Mouse (Mus musculus) erythroblast, adult 5-6 weeks (primary cell): Measurements from ENCODE around the gene Fbxo28. TPM values are rescaled to one million over a fixed set of nuclear protein-coding genes. Genes with fewer than 3 reads are reported as not detected.
"Not testable (repeated sequence)": the region's sequence is repeated elsewhere in the genome, so short reads cannot be mapped to it uniquely, and the experiment has no call there.

ENCODE experiments used
- ATAC-seq: replicated peaks from 2 replicates; pipeline ENCODE4 v1.8.0; 2016; ENCODE audit warnings: moderate number of reproducible peaks, mild to moderate bottlenecking, moderate TSS enrichment, inconsistent platforms; ENCODE audit not compliant: poor library complexity, low FRiP score, severe bottlenecking
- total RNA-seq, 2 experiments: library from RNA; stranded (forward) in 1 of 2; stranded (reverse) in 1 of 2; fragments of 150-400 nt in 1 of 2; fragments of 200-764, 138-1000 nt in 1 of 2; gene quantifications; 2 replicates each; pipeline versions ENCODE4 v1.2.3 to v1.2.4; 2015 to 2017; ENCODE audit warnings: low replicate concordance in 2 of 2

Fbxo28 gene
- total RNA-seq, 2 experiments from 2014 or later = 5.0 to 6.3 TPM

- ATAC-seq = no peak
Measured at GRCm38 (mm10) chr1:182296141-182296540, 45.3 kb downstream of the Fbxo28 start.

DNA sequence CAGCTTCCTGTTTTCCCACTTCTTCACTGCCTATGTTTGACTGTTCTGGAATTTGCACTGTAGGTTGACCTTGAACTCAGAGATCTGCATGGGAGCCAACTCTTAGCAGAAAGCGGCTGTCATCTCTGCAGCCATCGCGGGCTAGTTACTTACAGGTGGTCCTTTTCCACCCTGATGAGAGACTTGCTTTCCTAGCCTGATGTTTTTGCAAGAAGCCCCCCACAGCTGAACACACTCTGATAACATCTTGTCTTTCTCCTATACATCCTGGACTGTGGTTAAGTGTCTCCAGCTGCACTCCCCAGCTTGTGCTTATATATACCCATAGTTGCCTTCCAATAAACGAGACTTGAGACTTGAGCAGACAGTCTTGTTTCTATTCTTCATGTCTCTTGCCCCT is 49.1 kb downstream of the Fbxo28 start:
- no peak for ATAC-seq

DNA sequence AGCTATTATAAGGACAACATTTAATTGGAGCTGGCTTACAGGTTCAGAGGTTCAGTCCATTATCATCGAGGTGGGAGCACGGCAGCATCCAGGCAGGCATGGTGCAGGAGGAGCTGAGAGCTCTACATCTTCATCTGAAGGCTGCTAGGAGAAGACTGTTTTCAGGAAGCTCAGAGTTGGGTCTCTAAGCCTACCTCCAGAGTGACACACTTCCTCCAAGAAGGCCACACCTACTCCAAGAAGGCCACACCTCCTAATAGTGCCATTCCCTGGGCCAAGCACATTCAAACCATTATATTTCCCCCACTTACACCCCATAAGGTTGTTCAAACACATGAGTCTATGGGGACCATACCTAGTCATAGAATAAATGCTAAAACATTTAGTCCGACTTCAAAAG is 50.7 kb downstream of the Fbxo28 start:
- ATAC-seq = not testable (repeated sequence)

GRCm38 (mm10) chr1:182289781-182290180 is 51.6 kb downstream of the Fbxo28 start:
- ATAC-seq = no peak

GRCm38 (mm10) chr1:182288601-182289000 is 52.8 kb downstream of the Fbxo28 start:
- no peak for ATAC-seq

DNA sequence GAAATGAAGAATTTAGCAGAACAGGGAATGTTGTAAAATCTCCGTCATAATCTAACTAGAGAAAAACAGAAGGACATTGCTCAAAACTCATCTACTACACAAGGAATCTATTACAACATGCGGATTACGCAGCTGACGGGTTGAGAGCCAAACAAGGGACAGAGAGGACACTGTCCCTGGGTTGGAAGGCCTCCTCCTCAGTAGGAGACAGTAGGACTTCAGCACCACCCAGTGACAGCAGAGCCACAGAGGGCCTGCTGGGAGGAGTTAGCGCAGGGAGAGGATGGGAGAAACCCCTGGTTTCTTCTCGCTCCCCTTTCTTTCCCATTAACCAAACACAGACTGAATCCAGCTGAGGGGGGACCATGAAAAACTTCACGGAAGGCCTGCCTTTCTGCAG is 53.6 kb downstream of the Fbxo28 start:
- no peak for ATAC-seq

- no peak for ATAC-seq
Measured at GRCm38 (mm10) chr1:182284795-182285194, 56.6 kb downstream of the Fbxo28 start.

DNA sequence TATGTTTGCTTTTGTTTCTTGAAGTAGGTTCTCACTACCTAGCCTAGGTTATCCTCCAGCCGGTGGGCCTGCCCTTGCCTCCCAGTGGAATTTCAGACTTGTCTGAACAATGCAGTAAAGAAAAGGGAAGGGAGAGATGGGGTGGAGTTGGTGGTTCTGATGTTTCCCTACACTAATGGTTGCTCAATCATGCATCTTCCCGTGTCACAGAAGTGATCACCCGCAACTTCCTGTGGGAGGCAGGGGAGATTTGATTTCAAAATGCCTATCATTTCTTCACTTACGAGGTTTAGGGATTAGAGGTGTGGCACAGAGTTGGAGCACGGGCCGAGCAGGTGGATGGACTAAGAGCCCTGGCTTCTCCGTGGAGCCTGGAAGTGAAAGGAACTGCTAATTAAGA is 58.2 kb downstream of the Fbxo28 start:
- ATAC-seq = no peak

- peak; percentile 91 for ATAC-seq
Measured at GRCm38 (mm10) chr1:182282091-182283075, 59.0 kb downstream of the Fbxo28 start, which contains the start of gene Degs1. Gene Degs1 (minus strand): TSS chr1:182282804.

DNA sequence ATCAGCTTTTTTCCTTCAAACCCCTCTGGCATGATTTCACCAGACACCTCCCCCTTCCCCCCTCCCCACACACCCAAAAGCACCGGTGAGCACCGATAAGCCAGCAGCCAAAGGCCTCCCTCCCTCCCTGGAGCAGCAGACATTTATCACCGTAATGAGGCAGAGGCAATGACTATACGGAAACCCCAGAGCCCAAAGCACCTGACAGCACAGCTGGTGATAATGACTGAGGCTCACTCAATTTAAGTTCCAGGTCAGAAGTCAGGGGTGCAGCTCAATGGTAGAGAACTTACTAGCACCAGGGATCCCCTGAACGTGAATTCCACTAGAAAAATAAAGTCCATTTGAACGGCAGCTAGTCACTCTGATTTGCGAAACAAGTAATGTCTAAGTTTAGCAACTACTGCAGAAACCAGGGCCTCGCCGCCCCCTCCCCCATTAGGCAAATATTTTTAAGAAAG is 60.1 kb downstream of the Fbxo28 start:
- peak; percentile 83 for ATAC-seq

GRCm38 (mm10) chr1:182280577-182280976 is 60.9 kb downstream of the Fbxo28 start:
- no peak for ATAC-seq

DNA sequence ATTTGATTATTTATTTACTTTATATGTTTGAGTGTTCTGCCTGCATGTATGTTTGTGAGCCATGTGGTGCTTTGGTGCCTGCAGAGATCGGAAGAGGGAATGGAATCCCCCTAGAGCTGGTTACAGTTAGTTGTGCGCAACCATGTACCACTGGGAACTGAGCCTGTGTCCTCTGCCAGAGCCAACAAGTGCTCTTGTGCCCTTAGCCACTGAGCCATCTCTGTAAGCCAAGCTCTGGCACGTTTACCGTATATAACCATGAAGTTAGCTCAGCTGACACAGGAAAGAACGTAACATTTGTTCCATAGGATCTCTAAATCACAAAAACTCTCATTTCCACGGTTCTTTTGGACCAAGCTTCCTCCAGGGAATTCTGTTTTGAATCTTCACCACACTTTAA is 61.4 kb downstream of the Fbxo28 start:
- ATAC-seq = no peak

DNA sequence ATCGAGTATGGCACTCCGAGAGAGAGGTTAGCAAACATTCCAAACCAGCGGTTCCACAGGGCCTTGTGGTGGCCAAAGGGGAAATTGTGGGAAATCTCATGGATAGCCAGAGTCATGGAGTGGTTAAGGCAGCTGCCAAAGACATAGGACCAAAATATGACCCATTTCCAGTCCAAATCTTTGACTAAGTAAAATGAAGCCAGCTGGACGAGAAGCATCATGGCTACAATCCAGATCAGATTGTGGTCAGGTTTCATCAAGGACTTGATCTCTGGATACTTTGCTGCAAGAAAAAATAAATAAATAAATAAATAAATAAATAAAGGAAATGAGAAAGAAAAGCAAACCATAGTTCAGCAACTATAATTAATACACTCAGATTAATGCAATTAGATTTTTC is 62.0 kb downstream of the Fbxo28 start:
- ATAC-seq = no peak

DNA sequence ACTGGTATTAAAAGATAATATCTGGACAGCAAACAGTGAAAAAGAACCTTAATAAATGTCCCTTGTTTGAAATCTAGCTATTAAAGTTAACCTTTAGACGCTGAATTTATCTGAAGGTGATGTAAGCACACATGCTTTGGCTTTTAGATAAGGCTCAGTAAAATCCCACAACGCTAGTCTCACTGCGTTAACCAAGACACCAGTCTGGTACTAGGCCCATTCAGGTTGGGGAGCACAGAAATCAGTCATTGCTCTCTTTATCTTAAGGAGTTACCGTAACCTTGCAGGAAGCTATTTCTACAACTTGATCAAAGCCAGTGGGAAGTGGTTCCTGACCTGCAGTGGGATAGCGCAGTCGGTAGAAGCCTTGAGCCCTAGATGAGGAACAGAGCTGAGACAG is 66.3 kb downstream of the Fbxo28 start:
- ATAC-seq = no peak

DNA sequence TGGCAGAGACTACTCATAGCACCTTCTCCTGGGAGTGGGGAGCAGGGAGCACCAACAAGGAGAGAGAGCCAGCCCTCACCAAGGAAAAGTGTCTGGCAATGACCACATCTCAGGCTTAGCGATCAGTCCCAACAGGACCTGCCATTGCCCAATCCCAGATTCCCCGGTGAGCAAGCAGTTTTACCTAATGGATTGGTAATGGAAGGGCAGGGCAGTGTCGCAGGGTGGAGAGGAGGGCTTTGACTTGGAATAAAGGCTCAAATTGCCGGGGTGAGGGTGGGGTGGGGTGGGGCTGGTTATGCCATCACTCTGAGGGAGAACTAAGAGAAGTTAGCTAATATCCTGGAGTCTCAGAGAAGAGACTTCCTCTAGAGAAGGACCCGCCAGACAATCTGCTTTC is 69.8 kb downstream of the Fbxo28 start:
- ATAC-seq = no peak

GRCm38 (mm10) chr1:182271130-182271529 is 70.3 kb downstream of the Fbxo28 start:
- no peak for ATAC-seq

- no peak for ATAC-seq
Measured at GRCm38 (mm10) chr1:182268317-182268716, 73.1 kb downstream of the Fbxo28 start.

DNA sequence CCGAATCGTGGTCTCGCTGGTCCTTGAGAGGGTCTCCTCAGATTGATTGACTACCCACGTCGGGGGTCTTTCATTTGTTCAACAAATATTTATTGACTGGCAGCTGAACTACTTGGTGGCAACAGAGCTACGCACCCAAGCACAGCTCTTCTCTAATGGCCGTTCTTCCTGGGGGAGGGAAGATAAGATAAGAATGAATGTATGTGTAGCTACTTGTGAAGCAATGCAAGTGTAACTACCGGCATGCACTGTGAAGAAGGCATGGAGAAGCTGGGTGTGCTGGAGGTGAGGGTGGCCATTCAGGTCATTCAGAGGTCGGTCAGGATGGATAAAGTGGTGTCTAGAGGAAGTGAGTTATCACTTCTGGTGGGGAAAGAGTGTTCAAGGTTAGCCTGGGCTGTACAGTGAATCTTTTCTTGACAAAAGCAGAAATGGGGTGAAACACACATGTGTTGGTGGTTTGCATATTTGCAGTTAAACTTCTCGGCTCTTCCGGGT is 75.4 kb downstream of the Fbxo28 start:
- ATAC-seq = no peak
